Mouse (Mus musculus) left cerebral cortex, adult 2 months (tissue): ENCODE data around the gene Gm7876. TPM values are rescaled to one million over a fixed set of nuclear protein-coding genes. Genes with fewer than 3 reads are reported as not detected.
A peak's percentile ranks its signal among the peaks of the same experiment; 100 is the strongest.
"Not testable (repeated sequence)": the region's sequence is repeated elsewhere in the genome, so short reads cannot be mapped to it uniquely, and the experiment has no call there.

Experiments used
- DNase-seq, 2 experiments: peaks; one replicate each; pipeline ENCODE4 v3.0.0; 2021 to 2022; ENCODE audit warnings: low spot score in 2 of 2, mixed read lengths in 1 of 2; ENCODE audit errors: extremely low spot score in 1 of 2
- H3K27ac ChIP-seq: fragments of 200-600 bp; 2 replicates; pipeline ENCODE4 v1.8.1; 2022
- H3K4me3 ChIP-seq: fragments of 200-600 bp; 2 replicates; pipeline ENCODE4 v1.8.1; 2022
- intact Hi-C: fragments of 180-260 bp; cut with DNase I; formaldehyde crosslinking; loops from one replicate; pipeline ENCODE4 v1.15.1; 2025
- long read RNA-seq, 2 experiments: library from polyadenylated mRNA; stranded (forward); transcript quantifications; one replicate each; pipeline ENCODE4 v2.0.0; 2021; ENCODE audit warnings: borderline mapping rate in 2 of 2
- total RNA-seq, 2 experiments: library from RNA; stranded (reverse); gene quantifications; 2 replicates each; pipeline ENCODE4 v1.2.3; 2021

Gm7876 gene
- total RNA-seq: not detected
- long read RNA-seq, experiment 1: 0 reads
- long read RNA-seq, experiment 2: 0 reads

DNA sequence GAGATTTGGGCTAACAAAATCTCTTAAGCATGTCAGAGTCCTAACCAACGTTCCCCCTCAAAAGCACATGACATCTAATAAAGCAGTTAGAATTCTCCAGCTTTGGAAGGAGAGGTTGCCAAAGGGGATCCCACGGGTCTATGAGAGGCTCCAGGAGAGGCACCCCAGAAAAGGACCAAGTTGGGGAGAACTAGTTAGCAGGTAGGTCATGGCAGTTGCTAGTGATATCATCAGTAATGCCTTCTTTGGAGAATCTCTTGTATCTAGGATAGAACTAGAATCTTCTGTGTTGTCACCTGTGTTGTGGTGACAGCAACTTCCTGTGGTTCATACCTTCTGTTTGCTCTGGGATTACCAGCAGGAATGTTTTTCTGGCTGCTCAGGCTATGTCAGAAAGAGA is at the start of gene Gm7876:
TSS of gene Gm7876 (plus strand) at position 301 of the 400 bp plus-strand sequence.
- intact Hi-C loops, H3K4me3 ChIP-seq, DNase-seq, H3K27ac ChIP-seq: not testable (repeated sequence)

GRCm38 (mm10) chr14:4663892-4664291 is 45.1 kb upstream of the Gm7876 start, which contains the start of gene Gm3239:
Gene Gm3239, plus strand, starts transcription at chr14:4664192.
- intact Hi-C loops: not testable (repeated sequence)

DNA sequence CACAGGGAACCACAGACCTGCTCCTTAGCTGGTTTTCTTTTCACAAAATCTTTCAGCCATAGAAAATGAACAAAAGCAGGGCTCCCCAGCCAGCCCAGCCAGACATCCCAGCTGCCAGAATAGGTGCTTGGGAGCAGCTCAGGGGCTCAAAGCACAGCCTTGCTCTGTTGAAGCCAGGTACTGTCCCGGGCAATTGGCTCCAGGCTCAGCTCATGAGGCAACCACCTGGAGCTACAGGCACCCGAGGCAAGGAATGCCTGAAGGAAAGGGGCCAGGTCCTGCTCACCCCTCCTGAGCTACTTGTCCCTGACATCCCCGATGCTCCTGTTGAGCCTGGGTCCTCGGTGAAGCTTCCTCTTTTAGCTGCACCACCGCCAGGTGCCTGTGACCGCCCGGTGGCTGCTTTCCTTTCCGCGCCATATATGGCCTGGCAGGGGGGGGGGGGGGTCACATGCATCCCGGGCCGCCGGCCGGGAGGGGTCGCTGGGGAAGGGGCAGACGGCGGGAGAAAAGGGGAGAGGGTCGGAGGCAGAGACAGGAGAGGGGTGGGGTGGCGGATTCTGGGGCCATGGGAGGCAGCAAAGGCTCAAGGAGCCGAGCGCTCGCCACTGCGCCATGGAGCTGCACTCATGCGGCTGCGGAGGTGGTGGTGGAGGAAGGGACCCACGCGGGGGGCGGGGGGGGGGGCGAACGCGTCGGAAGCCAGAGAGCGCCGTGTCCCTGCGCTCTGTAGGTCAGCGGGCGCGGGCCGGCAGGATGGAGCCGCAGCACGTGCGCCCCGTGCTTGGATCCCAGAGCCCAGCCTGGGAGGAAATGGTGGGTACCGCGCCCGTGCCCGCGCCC is 17.2 kb downstream of the Gm7876 start, which contains the start of gene Gm3252:
TSS of gene Gm3252 (plus strand) at position 738 of the 843 bp plus-strand sequence.
- 0 out of 2 replicates have a peak within 1 kb of the TSS, but pooled peaks have one; percentile 22 for H3K4me3 ChIP-seq
- H3K27ac ChIP-seq, intact Hi-C loops: not testable (repeated sequence)
- DNase-seq: peak in 1 of 2 experiments; percentile 5

More at GRCm38 (mm10) chr14:4663892-4664291, 45.1 kb upstream of the Gm7876 start, which contains the start of gene Gm3239:
- not testable (repeated sequence) for DNase-seq, H3K27ac ChIP-seq, H3K4me3 ChIP-seq

Other genes with a start within 250 kb of the Gm7876 start
- not detected for gene Gm3182, start 227.5 kb upstream of the Gm7876 start, total RNA-seq
- not detected for gene Gm3047, start 153.8 kb upstream of the Gm7876 start, total RNA-seq
- gene Gm8159, start 76.9 kb upstream of the Gm7876 start, total RNA-seq: under 1 TPM; 0.48 to 0.56 TPM
- gene Gm3239, start 45.0 kb upstream of the Gm7876 start, total RNA-seq: under 1 TPM; 0.54 to 0.57 TPM
- gene Gm3252, start 17.5 kb downstream of the Gm7876 start, total RNA-seq: under 1 TPM in 1 of 2 experiments, not detected in 1; 0.41 TPM
- gene Gm9602, start 67.1 kb downstream of the Gm7876 start, total RNA-seq: not detected
- gene Gm3269, start 128.9 kb downstream of the Gm7876 start, total RNA-seq: not detected
- 1 to 10 TPM; 5.4 to 6.1 TPM for gene Gm3264, start 146.3 kb downstream of the Gm7876 start, total RNA-seq
- not detected for gene Gm3278, start 183.2 kb downstream of the Gm7876 start, total RNA-seq